Mouse (Mus musculus): ENCODE data around the gene Lilra5. TPM values are rescaled to one million over a fixed set of nuclear protein-coding genes. Genes with fewer than 3 reads are reported as not detected.
"Not testable (repeated sequence)": the region's sequence is repeated elsewhere in the genome, so short reads cannot be mapped to it uniquely, and the experiment has no call there.

Gene Lilra5
- polyA plus RNA-seq, 1 experiment from 2014 or later: not detected

GRCm38 (mm10) chr7:4275500-4275899 lies 37.9 kb downstream of the Lilra5 start:
- H3K4me2 ChIP-seq; H3K9me3 ChIP-seq; H3K9ac ChIP-seq; H3K27ac ChIP-seq; H3K4me3 ChIP-seq (replicated peaks); H3K27me3 ChIP-seq; H3K4me1 ChIP-seq; ATAC-seq (ENCODE audit: low FRiP score); H3K36me3 ChIP-seq (replicated peaks): not testable (repeated sequence)
- 93% methylated on average over 10 of the region's 10 CpGs for WGBS

- no peak for ATAC-seq (ENCODE audit: low FRiP score)
- Histone ChIP-seq H3K4me2 (no peak overlapping the region), H3K36me3 (replicated peaks) (no peaks in the 10 kb centered on the region), H3K4me1 (no peaks in the 10 kb centered on the region), H3K27ac (no peak overlapping the region), H3K4me3 (replicated peaks) (no peak overlapping the region), H3K27me3 (no peaks in the 10 kb centered on the region), H3K9me3 (0 out of 2 replicates have a peak, but pooled peaks cover 2% of the 10 kb centered on the region), H3K9ac (no peak overlapping the region)
- WGBS: 74% methylated on average over 5 of the region's 5 CpGs
Observed at GRCm38 (mm10) chr7:4292638-4293037, 55.1 kb downstream of the Lilra5 start.

Other genes starting within 250 kb of the Lilra5 start
- 1.9 and 2.4 TPM in 2 replicates for gene Lair1, start 174.6 kb upstream of the Lilra5 start, polyA plus RNA-seq (2016; fragmentation: Nextera tagmentation; extraction: Ambion mirVana)
- 131 and 143 TPM in 2 replicates for gene Ttyh1, start 118.3 kb upstream of the Lilra5 start, polyA plus RNA-seq (2016; fragmentation: Nextera tagmentation; extraction: Ambion mirVana)
- gene Leng8, start 100.7 kb upstream of the Lilra5 start, polyA plus RNA-seq (2016; fragmentation: Nextera tagmentation; extraction: Ambion mirVana): 104 and 115 TPM in 2 replicates
- 3.0 TPM in 2 replicates for gene Leng9, start 87.4 kb upstream of the Lilra5 start, polyA plus RNA-seq (2016; fragmentation: Nextera tagmentation; extraction: Ambion mirVana)
- gene Cdc42ep5, start 72.9 kb upstream of the Lilra5 start, polyA plus RNA-seq (2016; fragmentation: Nextera tagmentation; extraction: Ambion mirVana): 11.3 and 14.0 TPM in 2 replicates
- gene Ncr1, start 100.0 kb downstream of the Lilra5 start, polyA plus RNA-seq (2016; fragmentation: Nextera tagmentation; extraction: Ambion mirVana): not detected in 2 replicates
- 0.09 and 0.49 TPM in 2 replicates for gene Gp6, start 160.0 kb downstream of the Lilra5 start, polyA plus RNA-seq (2016; fragmentation: Nextera tagmentation; extraction: Ambion mirVana)
- gene Rdh13, start 207.9 kb downstream of the Lilra5 start, polyA plus RNA-seq (2016; fragmentation: Nextera tagmentation; extraction: Ambion mirVana): 26.5 and 26.7 TPM in 2 replicates
- 3.6 and 4.1 TPM in 2 replicates for gene Eps8l1, start 222.9 kb downstream of the Lilra5 start, polyA plus RNA-seq (2016; fragmentation: Nextera tagmentation; extraction: Ambion mirVana)